Mouse (Mus musculus): Measurements from ENCODE around the gene Ttbk1.

DNA sequence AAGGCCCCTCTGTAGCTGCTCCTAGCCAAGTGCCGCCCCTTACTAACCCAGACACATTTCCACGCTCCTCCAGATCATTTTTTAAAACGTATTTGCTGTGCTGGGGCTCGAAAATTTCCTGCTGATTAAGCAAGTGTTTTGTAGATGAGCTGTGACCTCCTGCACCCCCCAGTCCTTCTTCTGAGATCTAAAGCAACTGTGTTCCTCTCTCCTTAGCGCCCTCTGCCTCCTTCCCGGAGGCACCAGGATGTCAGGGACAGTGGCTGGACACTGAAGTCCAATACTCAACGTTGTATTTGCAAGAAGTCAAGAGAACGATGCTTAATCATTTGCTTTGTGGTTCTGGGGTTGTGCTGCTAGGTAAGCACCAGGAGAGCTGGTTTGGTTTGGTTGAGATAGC, 26.1 kb downstream of the Ttbk1 start:
- no peak for TF ChIP-seq CTCF (conservative IDR thresholded peaks at IDR 0.05; ENCODE audit: low read length)
- no peak for TF ChIP-seq POU5F1 (IDR thresholded peaks at IDR 0.05; ENCODE audit: borderline replicate concordance, low read length)

All from E14TG2a.4 (cell line).